In genomic region chr5:49298654-49299053, GRCm38 (mm10) we compare ENCODE assay signal across 17 mouse cellular contexts.
DNase-seq lines count a peak whose midpoint lies in the region; TF ChIP-seq lines count a peak whose summit lies in the region.
"Had no signal": no experiment of that assay in that cellular context is flagged by ENCODE, and none has a peak within 500 bp of the region (broad histone marks: within the 10 kb centered on the region; RNA-seq: fewer than 3 reads in every experiment).

No protein-coding gene starts in this region.

- TF ChIP-seq POLR2A in cerebellum, adult 2 months (IDR thresholded peaks at IDR 0.05; ENCODE audit: borderline replicate concordance, insufficient read depth, low read length): no peak

- peaks cover 4% of the 10 kb centered on the region; the same call in 1 of the 2 replicates for H3K4me1 ChIP-seq in cerebellum, adult 2 months (ENCODE audit: control insufficient read depth, insufficient read depth, low read length)
- H3K4me1 ChIP-seq: embryonic facial prominence, embryonic 12.5 days; forebrain, embryonic 12.5 days; heart, embryonic 13.5 days; hindbrain, embryonic 15.5 days had no signal

- no peak overlapping the region for H3K27ac ChIP-seq in cerebellum, adult 2 months (ENCODE audit: insufficient read depth, low read length)
- H3K27ac ChIP-seq: embryonic facial prominence, embryonic 12.5 days; forebrain, embryonic 12.5 days; heart, embryonic 13.5 days; hindbrain, embryonic 15.5 days had no signal

- WGBS in cerebellum, adult 2 months: 14% methylated on average over 4 of the region's 4 CpGs

- no peak for TF ChIP-seq CTCF in cerebellum, adult 2 months (IDR thresholded peaks at IDR 0.05; ENCODE audit: borderline replicate concordance, insufficient read depth, low read depth, low read length)

- peak; percentile 36 for DNase-seq in cerebellum, adult 11 months
- peak; percentile 25 to 89 for DNase-seq in cerebellum, adult 2 months
- DNase-seq in cerebellum, postnatal 10 days: peak; percentile 77 to 84
- no peak for DNase-seq in embryo, embryonic 9.5 days (ENCODE audit: extremely low spot score)
- no peak for DNase-seq in kidney, adult 8-10 months
- DNase-seq in spleen, postnatal 4 days (ENCODE audit: low spot score in 2 of 2): no peak
- DNase-seq: adrenal gland, postnatal 14 days; embryo, embryonic 11 days; forebrain, postnatal 0 days; gastrocnemius, postnatal 14 days; heart, postnatal 36 days; kidney, adult 2 months had no signal

- H3K27me3 ChIP-seq in cerebellum, adult 2 months (ENCODE audit: control insufficient read depth, insufficient read depth, low read length): no peaks in the 10 kb centered on the region; the same call in 1 of the 2 replicates
- H3K27me3 ChIP-seq: CH12.LX; embryonic facial prominence, embryonic 12.5 days; forebrain, embryonic 12.5 days; heart, embryonic 13.5 days; hindbrain, embryonic 15.5 days had no signal

- H3K4me3 ChIP-seq in cerebellum, adult 2 months (replicated peaks; ENCODE audit: insufficient read depth, low read depth, low read length): no peak overlapping the region
- H3K4me3 ChIP-seq: embryonic facial prominence, embryonic 12.5 days; forebrain, embryonic 12.5 days; heart, embryonic 13.5 days; hindbrain, embryonic 15.5 days had no signal

Comparison
In these comparisons a context has a peak if more than half of its experiments do, and no peak if none do; other contexts are left out.
1. DNase-seq: peak in cerebellum, adult 11 months (single experiment), cerebellum, adult 2 months (2 of 2) and cerebellum, postnatal 10 days (2 of 2); none in embryo, embryonic 9.5 days (single experiment), kidney, adult 8-10 months (0 of 2) and spleen, postnatal 4 days (0 of 2).